Mouse (Mus musculus) MEL (cell line): ENCODE results near the gene Slc46a2. TPM values are rescaled to one million over a fixed set of nuclear protein-coding genes. Genes with fewer than 3 reads are reported as not detected.

ENCODE experiments used
- DNase-seq: peaks from one replicate; pipeline ENCODE4 v3.0.0; 2011; ENCODE audit warnings: low read depth, low spot score
- H3K27ac ChIP-seq: 2 replicates; pipeline ENCODE4 v1.5.1; 2012; ENCODE audit warnings: low read depth, mild to moderate bottlenecking, control low read depth, low read length, moderate library complexity; ENCODE audit not compliant: control insufficient read depth
- H3K27me3 ChIP-seq, 2 experiments: fragments of 150-350 bp in 1 of 2; sonication (generic) in 1 of 2; 2 replicates each; pipeline ENCODE4 v1.6.1; 2012; ENCODE audit warnings: low read length in 2 of 2, mild to moderate bottlenecking in 2 of 2, improper control_type of control experiment in 1 of 2, moderate library complexity in 1 of 2; ENCODE audit not compliant: insufficient read depth in 2 of 2, control insufficient read depth in 1 of 2
- H3K36me3 ChIP-seq, 2 experiments: 2 replicates each; pipeline ENCODE4 v1.6.1; 2012 to 2014; ENCODE audit warnings: low read length in 2 of 2, improper control_type of control experiment in 1 of 2, inconsistent platforms in 1 of 2, mild to moderate bottlenecking in 1 of 2; ENCODE audit not compliant: insufficient read depth in 2 of 2, control insufficient read depth in 1 of 2
- H3K4me1 ChIP-seq, 2 experiments: fragments of 150-350 bp in 1 of 2; sonication (generic) in 1 of 2; 2 replicates each; pipeline ENCODE4 v1.6.1; 2012; ENCODE audit warnings: low read length in 2 of 2, improper control_type of control experiment in 1 of 2, mild to moderate bottlenecking in 1 of 2; ENCODE audit not compliant: insufficient read depth in 2 of 2, control insufficient read depth in 1 of 2
- H3K4me3 ChIP-seq, 2 experiments: fragments of 150-350 bp in 1 of 2; sonication (generic) in 1 of 2; 2 replicates each; pipeline ENCODE4 v1.5.1; 2012; ENCODE audit warnings: low read depth in 2 of 2, low read length in 2 of 2, mild to moderate bottlenecking in 2 of 2, moderate library complexity in 2 of 2, control low read depth in 1 of 2, improper control_type of control experiment in 1 of 2; ENCODE audit not compliant: control insufficient read depth in 1 of 2, insufficient read depth in 1 of 2
- H3K79me2 ChIP-seq: 2 replicates; pipeline ENCODE4 v1.6.1; 2012; ENCODE audit warnings: mild to moderate bottlenecking, low read length, moderate library complexity; ENCODE audit not compliant: control insufficient read depth, poor library complexity, insufficient read depth
- H3K9ac ChIP-seq: 2 replicates; pipeline ENCODE4 v1.6.1; 2012; ENCODE audit warnings: low read depth, mild to moderate bottlenecking, control low read depth, low read length, moderate library complexity; ENCODE audit not compliant: control insufficient read depth, poor library complexity, severe bottlenecking
- H3K9me3 ChIP-seq: fragments of 150-350 bp; sonication (generic); replicated peaks from 2 replicates; pipeline ENCODE4 v1.6.1; 2012; ENCODE audit warnings: mild to moderate bottlenecking, low read length, improper control_type of control experiment, moderate library complexity; ENCODE audit not compliant: insufficient read depth
- CHD2 ChIP-seq: IDR thresholded peaks from 2 replicates; pipeline ENCODE4 v1.6.1; 2011; ENCODE audit warnings: low read length, improper control_type of control experiment
- CTCF ChIP-seq, 3 experiments: IDR thresholded peaks in 2 of 3; conservative IDR thresholded peaks in 1 of 3; 2 replicates each; pipeline ENCODE4 v1.5.1; 2011 to 2012; ENCODE audit warnings: low read length in 3 of 3, low read depth in 2 of 3, mild to moderate bottlenecking in 2 of 3, improper control_type of control experiment in 1 of 3, inconsistent platforms in 1 of 3, mixed read lengths in 1 of 3, moderate library complexity in 1 of 3; ENCODE audit not compliant: control insufficient read depth in 1 of 3, insufficient read depth in 1 of 3, poor library complexity in 1 of 3, severe bottlenecking in 1 of 3
- GABPA ChIP-seq: IDR thresholded peaks from 2 replicates; pipeline ENCODE4 v1.6.1; 2012; ENCODE audit warnings: low read depth, mild to moderate bottlenecking, inconsistent platforms, low read length, improper control_type of control experiment, moderate library complexity
- HCFC1 ChIP-seq: IDR thresholded peaks from 2 replicates; pipeline ENCODE4 v1.6.1; 2012; ENCODE audit warnings: low read depth, mild to moderate bottlenecking, inconsistent platforms, low read length, improper control_type of control experiment, moderate library complexity
- KAT2A ChIP-seq: conservative IDR thresholded peaks from 2 replicates; pipeline ENCODE4 v1.6.1; 2012; ENCODE audit warnings: low read depth, low read length, improper control_type of control experiment, inconsistent platforms
- MAX ChIP-seq: IDR thresholded peaks from 2 replicates; pipeline ENCODE4 v1.6.1; 2011; ENCODE audit warnings: low read length, improper control_type of control experiment
- MAZ ChIP-seq: IDR thresholded peaks from 2 replicates; pipeline ENCODE4 v1.6.1; 2012; ENCODE audit warnings: low read depth, mild to moderate bottlenecking, inconsistent platforms, low read length, improper control_type of control experiment
- MXI1 ChIP-seq: IDR thresholded peaks from 2 replicates; pipeline ENCODE4 v1.6.1; 2011; ENCODE audit warnings: mild to moderate bottlenecking, low read depth, low read length, improper control_type of control experiment
- MYC ChIP-seq: IDR thresholded peaks from 2 replicates; pipeline ENCODE4 v1.6.1; 2011; ENCODE audit warnings: low read depth, mild to moderate bottlenecking, low read length, improper control_type of control experiment, moderate library complexity
- NELFE ChIP-seq: IDR thresholded peaks from 2 replicates; pipeline ENCODE4 v1.6.1; 2011; ENCODE audit warnings: low read depth, low read length, improper control_type of control experiment
- SIN3A ChIP-seq: IDR thresholded peaks from 2 replicates; pipeline ENCODE4 v1.6.1; 2012; ENCODE audit warnings: low read length, improper control_type of control experiment, inconsistent platforms
- SMC3 ChIP-seq: IDR thresholded peaks from 2 replicates; pipeline ENCODE4 v1.6.1; 2011; ENCODE audit warnings: low read depth, low read length, improper control_type of control experiment
- TAL1 ChIP-seq: IDR thresholded peaks from 2 replicates; pipeline ENCODE4 v1.6.1; 2012; ENCODE audit warnings: mild to moderate bottlenecking, inconsistent platforms, low read length, moderate library complexity, mixed read lengths
- TCF12 ChIP-seq: IDR thresholded peaks from 2 replicates; pipeline ENCODE4 v1.6.1; 2014; ENCODE audit warnings: low read depth, mild to moderate bottlenecking, inconsistent platforms, low read length, improper control_type of control experiment, moderate library complexity
- USF1 ChIP-seq: IDR thresholded peaks from 2 replicates; pipeline ENCODE4 v1.6.1; 2014; ENCODE audit warnings: low read depth, mild to moderate bottlenecking, inconsistent platforms, low read length, improper control_type of control experiment, moderate library complexity
- ZC3H11A ChIP-seq: IDR thresholded peaks from 2 replicates; pipeline ENCODE4 v1.6.1; 2012; ENCODE audit warnings: low read depth, mild to moderate bottlenecking, inconsistent platforms, low read length, improper control_type of control experiment
- ZKSCAN1 ChIP-seq: IDR thresholded peaks from 2 replicates; pipeline ENCODE4 v1.6.1; 2012; ENCODE audit warnings: low read depth, mild to moderate bottlenecking, inconsistent platforms, low read length, improper control_type of control experiment, moderate library complexity
- ZMIZ1 ChIP-seq: IDR thresholded peaks from 2 replicates; pipeline ENCODE4 v1.6.1; 2012; ENCODE audit warnings: low read depth, mild to moderate bottlenecking, inconsistent platforms, low read length, improper control_type of control experiment, moderate library complexity
- ZNF384 ChIP-seq: IDR thresholded peaks from 2 replicates; pipeline ENCODE4 v1.6.1; 2012; ENCODE audit warnings: low read depth, mild to moderate bottlenecking, inconsistent platforms, low read length, improper control_type of control experiment
- polyA plus RNA-seq, 2 experiments: library from polyadenylated mRNA; stranded (reverse) in 1 of 2; unstranded in 1 of 2; fragments of >175 nt in 1 of 2; fragments of >200 nt in 1 of 2; gene quantifications; 2 replicates each; pipeline versions ENCODE4 v1.2.1 to v1.2.4; 2012; ENCODE audit warnings: low replicate concordance in 2 of 2, low read depth in 1 of 2; ENCODE audit not compliant: insufficient read length in 2 of 2, insufficient read depth in 1 of 2, missing spikeins in 1 of 2
- total RNA-seq: library from RNA; depleted of rRNA; stranded (reverse); fragments of 300-350 nt; gene quantifications from 2 replicates; pipeline ENCODE4 v1.2.3, GENCODE M21; 2012

Slc46a2 gene
- total and polyA plus RNA-seq, 3 experiments: not detected

DNA sequence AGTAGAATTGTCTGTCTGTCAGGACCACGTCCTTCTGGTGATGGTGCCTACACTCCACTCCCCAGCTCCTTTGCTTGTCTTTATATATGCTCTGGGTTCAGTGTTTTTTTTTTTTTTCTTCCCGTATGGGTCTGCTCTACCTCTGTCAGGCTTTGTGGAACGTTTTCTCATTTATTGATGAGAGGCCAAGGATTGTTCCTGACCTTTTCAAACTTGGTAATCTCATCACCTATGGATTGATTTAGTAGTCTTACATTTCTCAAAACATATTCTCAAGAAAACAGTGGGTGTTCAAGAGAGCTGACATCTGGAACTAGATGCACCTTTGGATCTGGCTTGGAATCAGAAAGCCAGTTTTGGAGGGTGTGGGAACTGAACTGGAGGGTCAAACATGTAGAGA, 45.8 kb upstream of the Slc46a2 start, which contains the start of gene Mup4:
Mup4 (minus strand) TSS at position 101 of the 400 bp plus-strand sequence.
- no peaks in the 10 kb centered on the region for H3K79me2 ChIP-seq
- no peaks in the 10 kb centered on the region for H3K4me1 ChIP-seq
- no peaks in the 10 kb centered on the region; a peak in 2 of 4 replicates for H3K27me3 ChIP-seq
- DNase-seq: no peak
- no peak within 1 kb of the TSS for H3K4me3 ChIP-seq
- H3K36me3 ChIP-seq: no peaks in the 10 kb centered on the region
- H3K9me3 ChIP-seq: no peaks in the 10 kb centered on the region
- TF ChIP-seq USF1 (no peak), CTCF (IDR thresholded peaks at IDR 0.05 in 2 of 3, conservative IDR thresholded peaks at IDR 0.05 in 1 of 3; ENCODE audit: control insufficient read depth in 1 of 3, insufficient read depth in 1 of 3, low read depth in 2 of 3, low read length in 3 of 3, poor library complexity in 1 of 3, severe bottlenecking in 1 of 3) (no peak), ZC3H11A (no peak)
- no peak within 1 kb of the TSS for H3K27ac ChIP-seq
- H3K9ac ChIP-seq: no peak within 1 kb of the TSS

GRCm38 (mm10) chr4:59937543-59937942, 22.7 kb upstream of the Slc46a2 start:
- no peak overlapping the region for H3K9ac ChIP-seq
- no peak overlapping the region for H3K4me3 ChIP-seq
- no peaks in the 10 kb centered on the region for H3K9me3 ChIP-seq
- H3K79me2 ChIP-seq: no peaks in the 10 kb centered on the region
- H3K27ac ChIP-seq: no peak overlapping the region
- H3K27me3 ChIP-seq: peaks cover 0 to 5% of the 10 kb centered on the region in 2 experiments; a peak in 3 of 4 replicates
- no peaks in the 10 kb centered on the region for H3K36me3 ChIP-seq
- TF ChIP-seq TCF12 (no peak), HCFC1 (no peak), NELFE (no peak), SMC3 (no peak), MAX (no peak), CHD2 (no peak), MYC (no peak), GABPA (no peak), ZMIZ1 (no peak), ZKSCAN1 (no peak), KAT2A (no peak), SIN3A (no peak), TAL1 (no peak), MXI1 (no peak), MAZ (no peak), CTCF (IDR thresholded peaks at IDR 0.05 in 2 of 3, conservative IDR thresholded peaks at IDR 0.05 in 1 of 3; ENCODE audit: control insufficient read depth in 1 of 3, insufficient read depth in 1 of 3, low read depth in 2 of 3, low read length in 3 of 3, poor library complexity in 1 of 3, severe bottlenecking in 1 of 3) (no peak), ZNF384 (no peak)
- no peaks in the 10 kb centered on the region for H3K4me1 ChIP-seq
- no peak for DNase-seq
